Mouse (Mus musculus) olfactory bulb, adult 2 months (tissue): Measurements from ENCODE around the gene Zfhx3. TPM values are rescaled to one million over a fixed set of nuclear protein-coding genes. Genes with fewer than 3 reads are reported as not detected.

Experiments
- H3K27ac ChIP-seq: fragments of 200-500 bp; 2 replicates; pipeline ENCODE4 v1.5.1; 2012; ENCODE audit warnings: low read depth, low read length; ENCODE audit not compliant: insufficient read depth
- H3K4me1 ChIP-seq: fragments of 200-500 bp; 2 replicates; pipeline ENCODE4 v1.6.1; 2012; ENCODE audit warnings: low read length; ENCODE audit not compliant: control insufficient read depth, insufficient read depth
- H3K4me3 ChIP-seq: fragments of 200-500 bp; 2 replicates; pipeline ENCODE4 v1.5.1; 2012; ENCODE audit warnings: mild to moderate bottlenecking, low read depth, low read length, moderate library complexity; ENCODE audit not compliant: insufficient read depth
- CTCF ChIP-seq: fragments of 200-500 bp; IDR thresholded peaks from 2 replicates; pipeline ENCODE4 v1.5.1; 2012; ENCODE audit warnings: low read depth, mild to moderate bottlenecking, low read length, moderate library complexity; ENCODE audit not compliant: insufficient read depth
- POLR2A ChIP-seq: fragments of 200-500 bp; IDR thresholded peaks from 2 replicates; pipeline ENCODE4 v1.6.1; 2012; ENCODE audit warnings: mild to moderate bottlenecking, low read depth, low read length, moderate library complexity; ENCODE audit not compliant: insufficient read depth
- WGBS: fragments of 180-500 bp; shearing (Covaris S2); methylation state at CpG from one replicate; pipeline ENCODE4 v1.1.7; 2018; 5-methylcytosine and 5-hydroxymethylcytosine counted together
- polyA plus RNA-seq: library from polyadenylated mRNA; stranded (reverse); fragments of >200 nt; gene quantifications from 2 replicates; pipeline ENCODE4 v1.2.4, GENCODE M21; 2012; ENCODE audit warnings: low replicate concordance; ENCODE audit not compliant: missing spikeins, insufficient read depth, insufficient read length

The Zfhx3 gene
- polyA plus RNA-seq, 1 experiment: not detected

DNA sequence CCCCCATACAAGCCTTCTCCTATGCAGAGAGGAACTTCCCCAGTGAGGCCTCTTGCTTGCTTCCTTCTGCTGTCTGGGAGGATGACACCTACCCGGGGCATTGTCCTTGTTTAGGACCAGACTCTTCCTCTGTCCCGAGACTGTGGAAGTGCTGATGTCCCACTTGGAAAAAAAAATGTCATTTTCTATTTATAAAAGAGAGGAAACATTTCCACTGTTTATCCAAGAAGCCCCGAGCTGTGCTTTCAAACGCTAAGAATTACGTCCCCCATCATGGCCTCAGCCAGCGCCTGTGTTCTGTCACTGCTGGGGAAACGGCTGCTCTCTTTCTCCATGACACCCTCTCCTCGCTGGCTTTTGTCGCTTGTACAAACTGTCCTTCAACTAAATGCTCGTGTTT, 951.8 kb downstream of the Zfhx3 start:
- TF ChIP-seq POLR2A (no peak), CTCF (no peak)
- Histone ChIP-seq H3K4me3 (no peak overlapping the region), H3K4me1 (peaks cover 18% of the 10 kb centered on the region), H3K27ac (no peak overlapping the region)
- WGBS: 86% methylated on average over 10 of the region's 10 CpGs

DNA sequence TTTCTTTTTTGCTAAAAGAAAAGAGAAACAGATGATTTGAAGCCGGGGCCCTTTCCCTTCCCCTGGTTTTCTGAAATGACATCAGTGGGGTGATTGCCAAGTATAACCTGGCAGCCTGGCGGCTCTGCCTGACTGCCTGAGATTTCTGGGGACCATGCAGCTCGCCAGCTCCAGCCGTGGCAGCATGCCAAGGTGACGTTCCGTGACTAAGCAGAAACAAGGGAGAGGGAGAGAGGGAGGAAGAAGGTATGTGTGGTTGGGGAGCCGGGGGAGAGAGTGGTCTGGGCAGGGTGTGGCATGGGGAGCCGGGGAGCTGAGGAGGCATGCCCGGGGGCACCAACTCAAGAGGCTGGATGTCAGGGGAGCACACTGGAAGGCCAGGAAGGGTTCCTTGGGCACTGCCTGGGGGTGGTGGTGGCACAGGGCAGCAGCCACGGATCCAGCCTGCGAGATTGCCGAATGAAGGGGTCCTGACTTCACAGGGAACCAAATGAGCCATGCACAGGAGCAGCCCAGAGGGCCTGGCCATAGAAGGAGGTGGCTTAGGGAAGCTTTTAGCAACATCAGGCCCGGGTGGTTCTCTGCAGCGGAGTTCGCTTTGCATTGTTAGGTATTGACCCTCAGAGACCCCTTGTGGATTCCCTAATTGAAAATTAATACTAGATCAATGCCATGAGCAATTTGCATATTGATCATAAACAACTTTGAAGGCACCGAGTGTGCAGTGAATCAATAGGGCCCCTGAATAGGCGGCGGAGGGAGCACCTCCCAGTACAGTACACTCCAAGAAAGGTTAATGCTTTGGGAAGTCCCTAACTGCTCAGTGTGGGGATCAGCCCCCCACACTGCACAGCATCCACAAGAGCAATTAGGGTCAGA, 954.3 kb downstream of the Zfhx3 start:
- TF ChIP-seq POLR2A: no peak
- TF ChIP-seq CTCF: no peak
- Histone ChIP-seq H3K27ac (no peak overlapping the region), H3K4me1 (peaks cover 14% of the 10 kb centered on the region), H3K4me3 (no peak overlapping the region)
- WGBS: 31% methylated on average over 18 of the region's 18 CpGs

DNA sequence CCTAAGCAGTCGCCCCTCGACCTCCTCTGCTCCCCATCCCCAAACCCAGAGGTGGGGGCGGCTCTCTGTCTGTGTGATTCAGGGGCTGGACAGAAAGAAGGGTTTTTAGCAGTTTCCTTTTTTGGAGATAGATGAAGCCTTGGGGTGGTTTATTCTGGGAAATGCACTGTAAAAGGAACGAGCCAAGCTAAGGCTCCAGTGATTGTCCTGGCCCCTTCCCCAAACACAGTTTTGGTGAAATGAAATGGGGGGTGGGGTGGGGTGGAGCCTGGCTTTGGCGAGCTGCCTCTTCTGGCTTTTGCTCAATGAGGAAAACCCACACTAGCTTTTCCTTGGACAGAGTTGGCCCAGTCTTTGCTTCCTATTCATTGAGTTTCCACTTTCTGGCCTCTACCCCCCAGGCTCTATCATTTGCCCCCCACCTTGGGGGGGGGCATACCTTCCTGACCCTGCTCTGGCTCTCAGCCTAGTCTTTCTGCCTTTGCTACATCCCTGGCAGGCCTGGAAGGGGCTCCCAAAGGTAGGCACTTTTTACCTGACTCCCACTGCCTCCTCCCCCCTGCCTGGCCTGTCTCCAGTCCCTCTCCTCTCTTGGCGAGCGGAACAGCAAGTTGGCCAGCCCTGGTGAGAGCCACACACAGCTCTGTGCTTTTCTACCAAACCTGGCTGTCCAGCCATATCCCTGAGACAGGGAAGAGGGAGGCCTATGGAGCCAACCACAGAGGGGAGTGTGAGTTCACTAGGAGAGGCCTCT, 955.1 kb downstream of the Zfhx3 start:
- WGBS: 45% methylated on average over 7 of the region's 7 CpGs
- no peak for TF ChIP-seq POLR2A
- TF ChIP-seq CTCF: no peak
- Histone ChIP-seq H3K4me1 (peaks cover 14% of the 10 kb centered on the region), H3K4me3 (no peak overlapping the region), H3K27ac (no peak overlapping the region)

DNA sequence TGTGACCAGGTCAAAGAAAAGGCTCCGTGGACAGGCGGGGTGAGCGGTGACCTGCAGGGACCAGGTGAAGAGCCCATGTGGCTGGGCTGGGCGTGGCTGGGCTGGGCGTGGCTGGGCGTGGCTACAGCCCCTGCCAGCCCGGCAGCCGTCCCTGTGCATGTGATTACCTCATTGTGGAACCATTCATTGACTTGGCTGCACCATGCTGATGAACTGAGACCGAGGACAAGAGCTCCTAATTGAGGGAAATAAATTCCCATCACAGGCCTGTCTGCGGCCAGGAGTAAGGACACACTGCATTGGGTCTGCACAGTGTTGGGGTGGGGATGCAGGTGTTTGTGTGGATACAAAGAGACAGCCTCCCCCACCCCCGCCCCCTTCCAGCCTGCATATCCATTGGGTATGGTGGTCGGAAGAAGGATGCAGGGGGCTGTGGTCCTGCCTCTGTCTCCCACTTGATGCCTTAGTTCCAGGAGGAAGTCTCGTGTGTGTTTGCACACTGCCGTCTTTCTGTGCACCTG, 956.9 kb downstream of the Zfhx3 start:
- WGBS: 73% methylated on average over 14 of the region's 14 CpGs
- TF ChIP-seq CTCF (no peak), POLR2A (no peak)
- Histone ChIP-seq H3K27ac (no peak overlapping the region), H3K4me3 (no peak overlapping the region), H3K4me1 (peaks cover 14% of the 10 kb centered on the region)

DNA sequence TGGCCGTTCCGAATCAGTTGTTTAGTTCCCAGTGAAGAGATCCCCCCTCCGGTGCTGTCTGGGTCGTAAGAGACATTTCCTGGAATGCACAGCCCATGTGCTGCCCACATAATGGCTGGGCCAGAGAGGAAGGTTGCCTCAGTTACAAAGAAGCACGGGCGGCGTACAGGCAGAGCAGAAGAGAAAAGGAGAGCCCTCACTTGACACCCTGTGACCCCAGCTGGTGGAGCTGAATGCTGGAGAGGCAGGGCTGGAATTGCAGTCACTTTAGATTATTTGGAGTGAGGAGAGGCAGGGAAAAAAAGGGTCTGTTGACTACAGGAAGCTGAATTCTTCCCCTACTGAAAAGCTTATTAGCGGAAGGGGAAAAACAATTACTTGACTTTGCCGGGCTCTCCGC, 958.1 kb downstream of the Zfhx3 start:
- no peak overlapping the region for H3K27ac ChIP-seq
- 66% methylated on average over 10 of the region's 10 CpGs for WGBS
- no peak overlapping the region for H3K4me3 ChIP-seq
- TF ChIP-seq POLR2A: no peak
- no peak for TF ChIP-seq CTCF
- H3K4me1 ChIP-seq: peaks cover 14% of the 10 kb centered on the region

DNA sequence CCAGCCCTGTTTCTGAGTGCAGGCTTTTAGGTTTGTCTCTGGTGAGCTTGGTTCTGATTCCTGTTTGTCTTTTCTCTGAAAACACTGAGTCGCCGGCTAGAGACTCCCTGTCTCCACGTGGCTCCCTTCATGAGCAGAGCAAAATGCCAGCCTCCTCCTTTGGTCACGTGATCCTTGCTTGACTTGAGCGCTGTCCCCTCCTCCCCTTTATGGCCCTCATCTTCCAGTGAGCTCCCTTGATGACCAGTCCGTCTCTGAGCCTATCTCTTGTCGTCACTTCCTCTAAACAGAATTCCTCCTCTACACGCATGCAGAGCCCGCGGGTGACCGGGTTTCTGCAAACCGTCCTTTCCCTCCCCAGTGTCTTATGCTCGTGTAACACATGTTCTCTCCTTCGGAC, 958.8 kb downstream of the Zfhx3 start:
- Histone ChIP-seq H3K4me1 (peaks cover 14% of the 10 kb centered on the region), H3K4me3 (no peak overlapping the region), H3K27ac (no peak overlapping the region)
- TF ChIP-seq POLR2A (no peak), CTCF (no peak)
- WGBS: 80% methylated on average over 14 of the region's 14 CpGs

DNA sequence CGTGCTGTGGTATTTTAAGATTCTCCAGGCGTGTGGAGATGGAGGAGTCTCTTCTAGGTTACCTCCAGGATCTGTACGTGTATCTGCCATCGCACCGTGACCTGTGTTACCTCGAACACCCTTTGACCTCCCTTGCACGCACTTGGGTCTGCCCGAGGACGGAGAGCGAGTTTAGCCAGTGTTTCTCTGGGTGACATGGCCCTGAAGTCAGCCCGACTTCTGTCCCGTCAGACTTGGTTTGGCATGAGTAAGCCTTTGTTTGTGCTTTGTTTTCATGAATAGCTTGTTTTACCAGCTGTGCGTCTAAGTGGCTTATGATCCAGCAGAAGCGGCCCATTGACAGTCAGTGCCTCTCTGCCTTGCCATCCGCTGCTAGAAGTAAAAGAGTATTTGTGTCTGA, 961.1 kb downstream of the Zfhx3 start:
- 86% methylated on average over 15 of the region's 15 CpGs for WGBS
- no peak overlapping the region for H3K4me3 ChIP-seq
- H3K4me1 ChIP-seq: no peaks in the 10 kb centered on the region
- TF ChIP-seq POLR2A (no peak), CTCF (no peak)
- no peak overlapping the region for H3K27ac ChIP-seq

DNA sequence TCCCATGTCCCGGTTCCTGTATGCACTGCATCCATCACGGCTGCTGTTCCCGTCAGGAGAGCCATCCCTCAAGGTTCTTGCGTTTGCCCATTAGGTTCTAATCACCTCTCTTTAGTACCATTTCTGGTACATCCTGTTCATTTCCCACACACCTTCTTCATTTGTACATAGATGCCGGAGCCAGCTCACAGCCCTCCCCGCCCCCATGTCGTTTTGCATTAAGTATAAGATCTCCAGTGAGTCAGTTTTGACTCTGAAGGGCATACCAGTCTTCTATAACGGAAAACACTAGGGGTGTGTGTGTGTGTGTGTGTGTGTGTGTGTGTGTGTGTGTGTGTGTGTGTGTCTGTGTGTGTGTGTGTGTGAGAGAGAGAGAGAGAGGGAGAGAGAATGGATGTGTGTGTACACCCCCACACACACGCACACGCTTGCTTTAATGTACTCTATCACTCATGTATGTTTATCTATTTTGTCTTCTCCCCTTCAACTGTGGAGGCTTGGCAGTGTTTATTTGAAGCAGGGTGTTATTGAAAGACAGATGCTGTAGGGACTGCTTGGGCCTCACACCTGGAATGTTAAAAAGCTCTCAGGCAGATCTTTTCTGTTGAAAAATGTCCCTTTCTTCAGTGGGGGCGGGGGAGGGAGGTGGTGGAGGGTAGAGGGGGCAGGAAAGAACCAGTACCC, 962.0 kb downstream of the Zfhx3 start:
- H3K4me3 ChIP-seq: no peak overlapping the region
- no peak for TF ChIP-seq POLR2A
- no peak for TF ChIP-seq CTCF
- H3K27ac ChIP-seq: no peak overlapping the region
- 88% methylated on average over 11 of the region's 11 CpGs for WGBS
- no peaks in the 10 kb centered on the region for H3K4me1 ChIP-seq
